Mouse (Mus musculus): Measurements from ENCODE around the gene Adam11. TPM values are rescaled to one million over a fixed set of nuclear protein-coding genes. Genes with fewer than 3 reads are reported as not detected.

Gene Adam11
- polyA plus RNA-seq, 1 experiment from 2014 or later: 32.8 TPM

DNA sequence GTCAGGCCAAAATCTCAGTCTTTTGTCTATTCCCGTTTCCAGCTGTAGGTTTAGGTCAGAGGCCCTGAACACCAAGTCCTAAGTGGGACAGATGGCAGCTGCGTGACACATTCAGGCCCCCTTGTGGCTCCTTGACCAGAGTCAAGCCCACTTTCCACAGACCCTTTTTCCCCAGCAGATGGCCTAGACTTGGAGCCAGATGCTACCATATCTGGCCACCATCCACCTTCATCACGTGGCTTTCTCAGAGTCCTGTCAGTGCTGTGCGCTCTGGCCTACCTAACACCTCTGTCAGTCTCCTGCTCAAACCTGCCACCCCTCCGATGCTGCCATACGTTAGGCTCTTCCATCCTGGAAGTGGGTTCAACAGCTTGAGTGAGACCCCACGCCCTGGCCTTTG is 5.8 kb upstream of the Adam11 start:
- H3K4me2 ChIP-seq (replicated peaks): no peak overlapping the region
- 0 out of 2 replicates have a peak, but pooled peaks cover 7% of the 10 kb centered on the region for H3K27me3 ChIP-seq
- H3K4me3 ChIP-seq (replicated peaks): no peak overlapping the region
- no peak overlapping the region for H3K9ac ChIP-seq (replicated peaks)
- no peak for ATAC-seq
- H3K36me3 ChIP-seq: no peaks in the 10 kb centered on the region
- H3K4me1 ChIP-seq (replicated peaks): peaks cover 26% of the 10 kb centered on the region
- H3K9me3 ChIP-seq: no peaks in the 10 kb centered on the region
- H3K27ac ChIP-seq: no peak overlapping the region
- 75% methylated on average over 7 of the region's 7 CpGs for WGBS

DNA sequence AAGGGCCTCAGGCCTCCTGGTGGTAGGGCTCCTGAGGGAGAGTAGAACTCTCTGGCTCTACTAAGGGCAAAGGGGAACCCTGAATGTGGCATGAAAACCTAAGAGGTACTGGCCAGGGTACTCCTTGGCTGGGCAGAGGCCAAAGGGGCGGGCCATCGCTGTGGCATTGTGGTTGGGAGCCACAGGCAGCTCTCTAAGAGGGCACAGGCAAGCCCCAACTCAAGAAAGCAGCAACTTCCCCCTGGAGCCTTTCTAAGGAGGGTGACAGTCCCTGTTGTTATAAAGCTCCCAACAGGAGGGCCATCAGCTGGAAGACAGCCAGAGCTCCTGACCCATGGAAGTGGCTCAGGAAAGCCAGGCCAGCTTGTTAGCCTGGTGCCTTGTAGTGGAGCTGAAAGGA is 2.3 kb upstream of the Adam11 start:
- H3K27ac ChIP-seq: no peak overlapping the region
- no peak for ATAC-seq
- peaks cover 13% of the 10 kb centered on the region; the same call in 1 of the 2 replicates for H3K27me3 ChIP-seq
- no peak overlapping the region for H3K4me3 ChIP-seq (replicated peaks)
- peaks cover 36% of the 10 kb centered on the region for H3K4me1 ChIP-seq (replicated peaks)
- no peak overlapping the region for H3K4me2 ChIP-seq (replicated peaks)
- no peak overlapping the region for H3K9ac ChIP-seq (replicated peaks)
- WGBS: 92% methylated on average over 2 of the region's 2 CpGs
- H3K36me3 ChIP-seq: no peaks in the 10 kb centered on the region
- H3K9me3 ChIP-seq: no peaks in the 10 kb centered on the region

DNA sequence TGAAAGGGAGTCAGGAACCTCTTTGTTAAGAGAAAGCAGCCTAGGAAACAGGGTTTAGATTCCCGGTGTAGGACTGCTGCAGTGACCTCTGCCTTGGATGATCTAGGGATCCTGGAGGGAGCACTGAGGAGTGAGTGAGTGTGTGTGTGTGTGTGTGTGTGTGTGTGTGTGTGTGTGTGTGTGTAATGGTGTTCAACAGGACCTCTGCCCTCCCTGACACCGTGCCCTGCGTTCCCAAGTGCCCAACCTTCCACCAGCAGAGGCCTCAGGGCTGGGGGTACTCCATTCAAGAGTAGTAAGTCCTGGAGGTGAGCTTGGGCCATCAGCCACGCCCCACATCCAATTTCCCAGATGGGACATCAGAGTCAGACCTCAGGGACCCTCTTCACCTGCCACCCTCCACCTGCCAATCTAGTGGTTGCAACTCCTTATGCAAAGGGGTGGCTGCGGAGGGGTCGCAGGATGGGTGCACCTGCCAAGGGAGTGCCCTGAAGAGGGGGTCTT is 382 bp upstream of the Adam11 start:
- ATAC-seq: peak; percentile 60
- peak overlapping the region; percentile 19; the same call in 1 of the 2 replicates for H3K27ac ChIP-seq

DNA sequence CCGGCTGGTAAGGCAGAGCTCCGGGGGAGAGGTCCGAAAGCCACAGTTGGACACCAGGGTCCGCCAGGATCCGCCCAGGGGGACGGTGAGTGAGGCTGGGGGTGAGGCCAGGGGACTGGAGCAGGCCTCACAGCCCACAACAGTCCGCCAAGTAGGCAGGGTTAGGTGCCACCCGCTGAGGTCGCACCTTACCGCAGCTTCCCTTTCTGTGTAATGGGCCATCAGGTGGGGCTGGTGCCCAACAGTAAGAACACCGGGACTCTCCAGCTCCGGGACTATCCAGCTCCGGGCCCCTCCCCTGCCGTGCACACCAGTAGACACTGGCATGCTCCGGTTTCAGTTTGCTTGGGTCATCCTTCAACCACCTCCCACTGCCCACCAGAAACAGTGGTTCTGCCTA is 1.0 kb downstream of the Adam11 start:
- 5% methylated on average over 15 of the region's 15 CpGs for WGBS
- Histone ChIP-seq H3K27me3 (peaks cover 13% of the 10 kb centered on the region; the same call in 1 of the 2 replicates), H3K4me3 (replicated peaks) (peak overlapping the region; percentile 65), H3K27ac (peak overlapping the region; percentile 56; the same call in 1 of the 2 replicates), H3K9me3 (no peaks in the 10 kb centered on the region), H3K36me3 (no peaks in the 10 kb centered on the region), H3K9ac (replicated peaks) (peak overlapping the region; percentile 88), H3K4me1 (replicated peaks) (peaks cover 30% of the 10 kb centered on the region), H3K4me2 (replicated peaks) (peak overlapping the region; percentile 89)
- peak; percentile 21 for ATAC-seq

More for the DNA sequence above, 382 bp upstream of the Adam11 start:
- Histone ChIP-seq H3K4me3 (replicated peaks) (peak overlapping the region; percentile 65), H3K27me3 (peaks cover 13% of the 10 kb centered on the region; the same call in 1 of the 2 replicates), H3K36me3 (no peaks in the 10 kb centered on the region), H3K9ac (replicated peaks) (peak overlapping the region; percentile 88), H3K4me1 (replicated peaks) (peaks cover 26% of the 10 kb centered on the region), H3K4me2 (replicated peaks) (peak overlapping the region; percentile 89), H3K9me3 (no peaks in the 10 kb centered on the region)
- 17% methylated on average over 5 of the region's 6 CpGs for WGBS

DNA sequence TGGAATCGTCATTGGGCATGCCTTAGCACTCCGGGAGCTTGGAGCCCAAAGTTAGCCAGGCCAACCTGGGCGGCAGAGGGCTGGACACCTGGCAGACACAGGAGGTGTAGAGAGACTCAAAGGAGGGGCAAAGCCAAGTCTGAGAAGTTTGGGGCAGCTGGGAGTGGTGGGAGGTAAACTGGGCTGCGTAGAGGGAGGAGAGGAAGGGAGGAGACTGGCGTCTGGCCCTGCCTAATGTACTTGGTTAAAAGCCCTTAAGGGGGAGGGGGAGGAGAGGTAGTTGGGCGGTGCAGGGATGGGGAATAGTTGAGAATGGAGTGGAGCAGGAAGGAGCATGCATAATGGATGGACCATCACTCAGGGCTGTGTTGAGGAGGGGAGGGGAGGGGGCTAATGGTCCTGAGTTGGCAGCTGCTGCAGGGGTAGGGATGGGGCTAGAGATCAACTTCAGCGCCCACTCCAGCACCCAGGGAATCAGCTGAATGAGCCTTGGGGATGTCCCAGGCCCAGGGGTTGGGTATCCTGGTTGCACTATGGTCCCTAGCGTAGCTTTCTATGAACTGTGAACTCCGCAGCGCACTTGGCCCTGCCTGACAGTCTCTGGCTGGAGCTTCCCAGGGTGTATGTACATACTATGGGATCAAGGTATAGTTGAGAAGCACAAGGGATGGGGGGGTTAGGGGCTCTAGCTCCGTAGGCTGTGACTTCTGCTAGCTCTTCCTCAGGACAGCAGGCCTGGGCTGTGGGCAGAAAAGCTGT is 1.9 kb downstream of the Adam11 start:
- Histone ChIP-seq H3K9me3 (no peaks in the 10 kb centered on the region), H3K4me3 (replicated peaks) (peak overlapping the region; percentile 65; the same call in 1 of the 2 replicates), H3K9ac (replicated peaks) (no peak overlapping the region), H3K36me3 (no peaks in the 10 kb centered on the region), H3K4me2 (replicated peaks) (peak overlapping the region; percentile 89), H3K4me1 (replicated peaks) (peaks cover 37% of the 10 kb centered on the region), H3K27me3 (peaks cover 13% of the 10 kb centered on the region; the same call in 1 of the 2 replicates), H3K27ac (no peak overlapping the region)
- 49% methylated on average over 11 of the region's 11 CpGs for WGBS
- peak; percentile 29; the same call in 1 of the 2 replicates for ATAC-seq

DNA sequence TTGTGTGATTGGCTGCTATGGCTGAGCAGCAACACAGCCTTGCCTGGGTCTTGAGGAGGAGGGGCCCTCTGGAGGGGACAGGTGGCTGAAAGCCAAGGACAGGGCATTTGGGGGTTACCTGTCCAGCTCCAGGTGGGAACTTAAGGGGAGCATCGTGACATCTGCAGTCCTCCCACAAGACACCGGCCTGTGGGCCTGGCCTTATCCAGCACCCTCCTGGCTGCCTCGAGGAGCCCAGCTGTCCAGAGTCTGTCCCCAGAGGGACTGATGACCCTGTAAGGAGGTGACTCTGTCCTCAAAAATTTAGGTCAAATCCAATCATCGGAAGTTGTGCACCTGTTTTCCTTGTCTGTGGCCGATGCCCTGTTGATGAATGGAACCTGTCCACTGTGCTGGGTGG is 4.2 kb downstream of the Adam11 start:
- Histone ChIP-seq H3K4me3 (replicated peaks) (no peak overlapping the region), H3K4me2 (replicated peaks) (no peak overlapping the region), H3K9me3 (no peaks in the 10 kb centered on the region), H3K36me3 (no peaks in the 10 kb centered on the region), H3K4me1 (replicated peaks) (peaks cover 52% of the 10 kb centered on the region), H3K27me3 (peaks cover 6% of the 10 kb centered on the region; the same call in 1 of the 2 replicates), H3K9ac (replicated peaks) (no peak overlapping the region), H3K27ac (no peak overlapping the region)
- no peak for ATAC-seq
- 85% methylated on average over 5 of the region's 5 CpGs for WGBS

DNA sequence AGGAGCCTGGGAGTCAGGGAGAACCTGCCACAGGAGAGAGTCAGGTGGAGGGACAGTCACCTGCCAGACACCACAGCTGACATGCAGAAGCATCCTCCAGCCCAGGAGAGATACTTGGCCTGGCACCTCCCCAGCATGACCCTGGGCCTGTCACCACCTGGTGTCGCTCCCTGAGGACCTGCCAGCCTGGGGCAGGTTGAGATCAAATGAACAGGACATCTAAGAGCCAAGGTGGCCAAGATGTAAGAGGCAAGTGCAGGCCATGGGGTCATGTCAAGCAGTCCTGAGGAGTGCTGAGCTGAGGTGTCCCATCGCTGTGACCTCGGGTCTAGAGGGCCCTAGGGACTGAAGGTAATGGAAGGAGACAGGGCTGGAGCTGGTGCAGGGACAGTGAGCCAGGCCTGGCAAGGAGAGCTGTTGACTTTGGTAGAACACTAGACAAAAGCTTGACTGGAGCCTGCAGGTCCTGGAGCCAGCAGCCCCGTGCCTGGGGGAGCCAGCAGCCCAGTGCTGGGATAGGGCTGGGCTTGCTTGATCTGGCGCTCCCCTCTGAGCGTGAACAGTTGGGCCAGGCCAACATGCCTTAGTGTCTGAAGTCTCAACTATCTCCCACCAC is 5.9 kb downstream of the Adam11 start:
- Histone ChIP-seq H3K27ac (no peak overlapping the region), H3K4me2 (replicated peaks) (no peak overlapping the region), H3K9me3 (no peaks in the 10 kb centered on the region), H3K4me1 (replicated peaks) (peaks cover 58% of the 10 kb centered on the region), H3K27me3 (peaks cover 5% of the 10 kb centered on the region; the same call in 1 of the 2 replicates), H3K9ac (replicated peaks) (no peak overlapping the region), H3K4me3 (replicated peaks) (no peak overlapping the region), H3K36me3 (no peaks in the 10 kb centered on the region)
- 84% methylated on average over 5 of the region's 6 CpGs for WGBS
- no peak for ATAC-seq

DNA sequence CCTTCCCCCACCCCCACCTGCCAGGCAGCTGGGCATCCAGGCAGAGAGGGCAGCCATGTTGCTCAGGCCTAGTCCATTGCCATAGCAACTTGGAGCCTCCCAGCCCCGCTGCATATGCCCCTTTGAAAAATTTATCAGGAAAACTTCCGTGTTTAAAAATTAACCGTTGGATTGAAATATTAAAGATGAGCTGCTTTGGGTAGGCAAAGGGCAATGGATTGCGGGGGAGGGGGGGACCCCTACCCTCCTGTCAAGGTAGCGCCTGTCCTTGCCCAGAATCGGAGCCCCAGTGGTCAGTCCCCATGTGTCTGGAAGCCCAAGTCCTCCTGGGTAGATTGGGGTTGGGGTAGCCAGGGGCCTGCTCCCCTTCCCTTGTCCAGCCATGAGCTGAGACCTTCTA is 7.9 kb downstream of the Adam11 start:
- H3K4me3 ChIP-seq (replicated peaks): no peak overlapping the region
- H3K27me3 ChIP-seq: no peaks in the 10 kb centered on the region
- ATAC-seq: no peak
- H3K9ac ChIP-seq (replicated peaks): no peak overlapping the region
- H3K4me1 ChIP-seq (replicated peaks): peaks cover 59% of the 10 kb centered on the region
- no peak overlapping the region for H3K4me2 ChIP-seq (replicated peaks)
- no peaks in the 10 kb centered on the region for H3K9me3 ChIP-seq
- no peak overlapping the region for H3K27ac ChIP-seq
- WGBS: 78% methylated on average over 6 of the region's 6 CpGs
- no peaks in the 10 kb centered on the region for H3K36me3 ChIP-seq

DNA sequence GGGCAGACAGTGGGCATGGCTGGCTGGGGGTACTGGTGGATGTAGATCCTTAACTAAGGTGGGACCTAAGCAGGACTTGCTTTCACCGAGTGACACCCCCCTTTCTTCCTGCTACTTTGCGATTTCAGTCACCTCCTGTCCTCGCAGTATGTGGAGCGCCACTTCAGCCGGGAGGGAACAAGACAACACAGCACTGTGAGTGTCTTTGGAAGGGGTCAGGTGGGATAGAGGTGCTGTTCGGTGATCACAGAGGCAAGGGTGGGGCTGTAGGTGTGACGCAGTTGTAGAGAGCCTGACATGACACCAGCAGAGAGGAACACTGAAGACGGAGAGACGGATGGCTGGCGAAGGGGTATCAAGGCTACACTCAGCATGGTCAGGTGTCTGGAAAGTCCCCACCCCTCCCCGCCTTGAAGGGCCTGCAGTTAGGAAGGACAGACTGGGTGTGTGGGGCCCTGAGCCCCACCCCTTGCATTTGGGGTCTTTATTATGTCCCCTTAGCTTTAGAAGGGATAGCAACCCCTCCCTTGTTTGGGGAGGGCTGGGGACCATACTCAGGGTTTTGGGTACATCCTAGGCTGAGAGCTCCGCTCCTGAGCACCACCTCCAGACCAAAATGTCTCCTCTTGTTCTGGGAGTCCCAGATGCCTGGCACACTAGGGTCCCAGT is 8.9 kb downstream of the Adam11 start:
- peaks cover 62% of the 10 kb centered on the region for H3K4me1 ChIP-seq (replicated peaks)
- H3K36me3 ChIP-seq: no peaks in the 10 kb centered on the region
- 0 out of 2 replicates have a peak overlapping the region, but pooled peaks have one; percentile 3 for H3K9ac ChIP-seq (replicated peaks)
- H3K27me3 ChIP-seq: no peaks in the 10 kb centered on the region
- no peak for ATAC-seq
- no peaks in the 10 kb centered on the region for H3K9me3 ChIP-seq
- no peak overlapping the region for H3K4me2 ChIP-seq (replicated peaks)
- 87% methylated on average over 12 of the region's 12 CpGs for WGBS
- H3K27ac ChIP-seq: peak overlapping the region; percentile 39
- no peak overlapping the region for H3K4me3 ChIP-seq (replicated peaks)

DNA sequence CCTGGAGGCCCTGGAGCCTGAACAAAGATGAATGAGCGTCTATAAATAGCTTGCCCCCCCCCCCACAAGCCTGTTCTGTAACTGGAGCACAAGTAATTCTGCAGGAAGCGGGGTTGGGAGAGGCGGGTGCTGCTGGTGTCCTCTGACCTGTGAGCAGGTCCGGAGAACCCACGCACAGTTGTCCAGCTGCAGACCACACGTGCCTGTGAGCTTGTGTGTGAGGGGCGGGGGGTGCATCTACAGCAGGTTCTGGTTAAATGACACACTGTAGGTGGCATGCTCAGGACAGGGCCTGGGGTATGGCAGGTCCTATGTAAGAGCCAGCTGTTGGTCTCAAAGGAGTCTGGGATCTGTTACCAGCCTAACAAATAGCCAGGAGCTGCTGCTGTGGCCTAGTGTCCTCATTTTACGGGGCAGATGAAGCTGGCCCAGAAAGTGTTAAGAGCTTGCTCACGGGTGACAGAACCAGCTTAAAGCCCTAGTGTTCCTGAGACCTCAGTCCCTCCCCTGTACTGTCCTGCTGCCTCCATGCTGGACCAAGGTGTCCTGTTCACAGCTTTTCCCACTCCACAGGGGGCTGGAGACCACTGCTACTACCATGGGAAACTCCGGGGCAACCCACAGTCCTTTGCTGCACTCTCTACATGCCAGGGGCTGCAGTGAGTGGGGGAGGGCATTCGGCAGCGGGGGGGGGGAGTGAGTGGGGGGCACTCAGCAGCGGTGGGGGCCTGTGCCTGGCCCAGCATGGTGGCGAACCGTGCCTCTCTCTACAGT is 9.6 kb downstream of the Adam11 start:
- peaks cover 1% of the 10 kb centered on the region for H3K36me3 ChIP-seq
- no peak for ATAC-seq
- 0 out of 2 replicates have a peak overlapping the region, but pooled peaks have one; percentile 3 for H3K9ac ChIP-seq (replicated peaks)
- 0 out of 2 replicates have a peak overlapping the region, but pooled peaks have one; percentile 1 for H3K4me2 ChIP-seq (replicated peaks)
- H3K9me3 ChIP-seq: no peaks in the 10 kb centered on the region
- peaks cover 69% of the 10 kb centered on the region for H3K4me1 ChIP-seq (replicated peaks)
- no peaks in the 10 kb centered on the region for H3K27me3 ChIP-seq
- 55% methylated on average over 15 of the region's 15 CpGs for WGBS
- no peak overlapping the region for H3K4me3 ChIP-seq (replicated peaks)
- H3K27ac ChIP-seq: peak overlapping the region; percentile 39
